Mouse (Mus musculus) kidney, adult 18-20 months (tissue): Measurements from ENCODE around the gene Glra1.
"Not testable (repeated sequence)": the region's sequence is repeated elsewhere in the genome, so short reads cannot be mapped to it uniquely, and the experiment has no call there.

Source experiments
- DNase-seq: peaks from one replicate; pipeline ENCODE4 v3.0.0; 2021

The Glra1 gene

GRCm38 (mm10) chr11:55607808-55608523 lies at the start of gene Glra1:
Gene Glra1 (minus strand): TSS chr11:55608198.
- peak; percentile 60 for DNase-seq

GRCm38 (mm10) chr11:55636961-55637360 lies 29.0 kb upstream of the Glra1 start:
- no peak for DNase-seq

GRCm38 (mm10) chr11:55633901-55634300 lies 25.9 kb upstream of the Glra1 start:
- DNase-seq = no peak

- DNase-seq = not testable (repeated sequence)
Measured at GRCm38 (mm10) chr11:55614631-55615030, 6.6 kb upstream of the Glra1 start.

GRCm38 (mm10) chr11:55608524-55608920 lies 524 bp upstream of the Glra1 start:
- DNase-seq = no peak

GRCm38 (mm10) chr11:55607066-55607807 lies 761 bp downstream of the Glra1 start:
- no peak for DNase-seq

- no peak for DNase-seq
Measured at GRCm38 (mm10) chr11:55601447-55602065, 6.4 kb downstream of the Glra1 start.

GRCm38 (mm10) chr11:55595726-55596125 lies 12.3 kb downstream of the Glra1 start:
- DNase-seq = no peak

GRCm38 (mm10) chr11:55594411-55594810 lies 13.6 kb downstream of the Glra1 start:
- no peak for DNase-seq

GRCm38 (mm10) chr11:55591194-55591593 lies 16.8 kb downstream of the Glra1 start:
- no peak for DNase-seq

GRCm38 (mm10) chr11:55589376-55590167 lies 18.4 kb downstream of the Glra1 start:
- no peak for DNase-seq

GRCm38 (mm10) chr11:55574397-55574796 lies 33.6 kb downstream of the Glra1 start:
- DNase-seq = no peak

- DNase-seq = peak; percentile 52
Measured at GRCm38 (mm10) chr11:55571144-55571543, 36.9 kb downstream of the Glra1 start.

- no peak for DNase-seq
Measured at GRCm38 (mm10) chr11:55566309-55567099, 41.5 kb downstream of the Glra1 start.

- no peak for DNase-seq
Measured at GRCm38 (mm10) chr11:55545690-55546089, 62.3 kb downstream of the Glra1 start.

- no peak for DNase-seq
Measured at GRCm38 (mm10) chr11:55542671-55543070, 65.3 kb downstream of the Glra1 start.

GRCm38 (mm10) chr11:55542128-55542527 lies 65.9 kb downstream of the Glra1 start:
- DNase-seq = no peak

GRCm38 (mm10) chr11:55534766-55535165 lies 73.2 kb downstream of the Glra1 start:
- no peak for DNase-seq

- DNase-seq = no peak
Measured at GRCm38 (mm10) chr11:55533378-55533777, 74.6 kb downstream of the Glra1 start.

GRCm38 (mm10) chr11:55530741-55531140 lies 77.3 kb downstream of the Glra1 start:
- no peak for DNase-seq

- peak; percentile 61 for DNase-seq
Measured at GRCm38 (mm10) chr11:55518806-55519674, 89.0 kb downstream of the Glra1 start.
